Mouse (Mus musculus) adrenal gland, postnatal 10 days (tissue): ENCODE data around the gene Tmem234. TPM values are rescaled to one million over a fixed set of nuclear protein-coding genes. Genes with fewer than 3 reads are reported as not detected.

ENCODE experiments used
- DNase-seq: peaks from one replicate; pipeline ENCODE4 v3.0.0; 2021; ENCODE audit warnings: mixed read lengths
- microRNA-seq: library from miRNA; unstranded; fragments of <30 nt; microRNA quantifications from one replicate; pipeline ENCODE4 v1.2.0, GENCODE M21; 2021
- total RNA-seq, 2 experiments: library from RNA; stranded (reverse); gene quantifications; 2 replicates each; pipeline ENCODE4 v1.2.3; 2021

The Tmem234 gene
- total RNA-seq, 2 experiments from 2014 or later: 83.6 to 86.2 TPM

GRCm38 (mm10) chr4:129671491-129672082 lies 71.1 kb downstream of the Tmem234 start:
- peak; percentile 66 for DNase-seq

GRCm38 (mm10) chr4:129672083-129672877 lies 71.8 kb downstream of the Tmem234 start, which contains the start of gene Kpna6:
TSS of gene Kpna6 (minus strand) at chr4:129672767.
- peak; percentile 94 for DNase-seq

DNA sequence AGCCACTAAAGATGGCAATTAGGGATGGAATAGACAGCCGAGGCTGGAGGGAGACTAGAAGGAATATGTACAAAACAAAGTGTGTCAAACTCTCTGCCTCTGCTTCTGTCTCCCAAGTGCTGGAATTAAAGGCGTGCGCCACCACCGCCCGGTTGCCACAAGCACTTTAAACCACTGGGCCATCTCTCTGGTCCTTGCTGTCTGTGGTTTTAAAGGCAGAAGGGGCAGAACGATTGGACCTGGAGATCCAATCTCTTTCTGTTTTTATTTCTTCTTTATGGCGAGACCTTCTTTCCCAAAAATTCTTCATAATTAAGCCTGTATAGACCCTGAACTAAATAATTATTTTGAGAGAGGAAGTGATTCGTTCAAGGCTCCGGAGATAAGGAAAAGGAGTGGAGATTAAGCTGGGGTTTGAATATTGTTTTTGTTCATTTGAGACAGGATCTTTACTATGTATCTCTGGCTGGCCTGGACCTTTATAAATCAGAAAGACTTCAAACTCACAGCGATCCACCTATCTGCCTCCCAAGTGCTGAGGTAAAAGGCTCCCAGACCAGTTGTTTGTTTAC lies 72.5 kb downstream of the Tmem234 start:
- no peak for DNase-seq

Small RNA genes lying within 50 kb of the gene (microRNA-seq; reads per million reads assigned to microRNA genes)
- gene Mir8119: not detected

Other genes starting within 250 kb of the Tmem234 start
- gene Zbtb8a, start 222.6 kb upstream of the Tmem234 start, total RNA-seq: 10 to 100 TPM; 10.1 to 10.7 TPM
- gene Zbtb8b, start 159.8 kb upstream of the Tmem234 start, total RNA-seq: under 1 TPM; 0.33 to 0.39 TPM
- 10 to 100 TPM; 41.3 to 45.7 TPM for gene Bsdc1, start 139.1 kb upstream of the Tmem234 start, total RNA-seq
- not detected for gene Tssk3, start 109.6 kb upstream of the Tmem234 start, total RNA-seq
- gene Fam229a, start 109.5 kb upstream of the Tmem234 start, total RNA-seq: not detected
- 10 to 100 TPM; 75.3 to 85.9 TPM for gene Marcksl1, start 87.1 kb upstream of the Tmem234 start, total RNA-seq
- gene Hdac1, start 58.0 kb upstream of the Tmem234 start, total RNA-seq: 10 to 100 TPM; 54.5 to 59.1 TPM
- 1 to 10 TPM; 8.1 to 9.8 TPM for gene Lck, start 27.0 kb upstream of the Tmem234 start, total RNA-seq
- 10 to 100 TPM; 24.4 to 28.1 TPM for gene Fam167b, start 22.1 kb upstream of the Tmem234 start, total RNA-seq
- 100 to 1,000 TPM; 192 to 198 TPM for gene Eif3i, start within 50 bp of the Tmem234 start, total RNA-seq
- 1 to 10 TPM in 1 of 2 experiments, under 1 TPM in 1; 0.99 to 2.0 TPM for gene Dcdc2b, start 13.6 kb downstream of the Tmem234 start, total RNA-seq
- 10 to 100 TPM; 17.4 to 28.2 TPM for gene Iqcc, start 18.4 kb downstream of the Tmem234 start, total RNA-seq
- gene Ccdc28b, start 23.3 kb downstream of the Tmem234 start, total RNA-seq: 10 to 100 TPM; 59.4 to 64.4 TPM
- 10 to 100 TPM; 56.7 to 61.2 TPM for gene Txlna, start 40.4 kb downstream of the Tmem234 start, total RNA-seq
- gene Kpna6, start 72.1 kb downstream of the Tmem234 start, total RNA-seq: 10 to 100 TPM; 70.4 to 80.6 TPM
- gene Tmem39b, start 96.2 kb downstream of the Tmem234 start, total RNA-seq: 10 to 100 TPM in 1 of 2 experiments, 1 to 10 TPM in 1; 9.7 to 11.4 TPM
- 10 to 100 TPM; 64.3 to 83.7 TPM for gene Khdrbs1, start 141.6 kb downstream of the Tmem234 start, total RNA-seq
- gene Ptp4a2, start 210.6 kb downstream of the Tmem234 start, total RNA-seq: 100 to 1,000 TPM; 260 to 289 TPM